Mouse (Mus musculus) thymus, adult 2 months (tissue): ENCODE measurements around the gene Crx.

ENCODE experiments used
- CTCF ChIP-seq: fragments of 200-500 bp; IDR thresholded peaks from 2 replicates; pipeline ENCODE4 v1.5.1; 2012; ENCODE audit warnings: mild to moderate bottlenecking, control low read depth, low read length, moderate library complexity, borderline replicate concordance; ENCODE audit not compliant: control insufficient read depth, poor library complexity, insufficient read depth; ENCODE audit errors: extremely low read depth
- POLR2A ChIP-seq: fragments of 200-500 bp; IDR thresholded peaks from 2 replicates; pipeline ENCODE4 v1.6.1; 2012; ENCODE audit warnings: mild to moderate bottlenecking, low read length, control low read depth, moderate library complexity; ENCODE audit not compliant: control insufficient read depth, poor library complexity, insufficient read depth; ENCODE audit errors: extremely low read depth

GRCm38 (mm10) chr7:15907971-15908590 is 28.3 kb upstream of the Crx start:
- TF ChIP-seq CTCF, result no peak
- no peak for TF ChIP-seq POLR2A
